Mouse (Mus musculus) adrenal gland, adult 10 weeks (tissue): Measurements from ENCODE around the gene Fgf13. TPM values are rescaled to one million over a fixed set of nuclear protein-coding genes. Genes with fewer than 3 reads are reported as not detected.

Source experiments
- polyA plus RNA-seq: library from polyadenylated mRNA; stranded (reverse); fragments of 350-450 nt; fragmentation: Illumina TruSeq; extraction: RNeasy Lipid Tissue Mini Kit (QIAGEN cat#74804); gene quantifications from one replicate; pipeline ENCODE4 v1.2.3, GENCODE M21; 2014; ENCODE audit warnings: low read depth, low replicate concordance

Fgf13 gene
- 2.3 TPM for polyA plus RNA-seq

DNA sequence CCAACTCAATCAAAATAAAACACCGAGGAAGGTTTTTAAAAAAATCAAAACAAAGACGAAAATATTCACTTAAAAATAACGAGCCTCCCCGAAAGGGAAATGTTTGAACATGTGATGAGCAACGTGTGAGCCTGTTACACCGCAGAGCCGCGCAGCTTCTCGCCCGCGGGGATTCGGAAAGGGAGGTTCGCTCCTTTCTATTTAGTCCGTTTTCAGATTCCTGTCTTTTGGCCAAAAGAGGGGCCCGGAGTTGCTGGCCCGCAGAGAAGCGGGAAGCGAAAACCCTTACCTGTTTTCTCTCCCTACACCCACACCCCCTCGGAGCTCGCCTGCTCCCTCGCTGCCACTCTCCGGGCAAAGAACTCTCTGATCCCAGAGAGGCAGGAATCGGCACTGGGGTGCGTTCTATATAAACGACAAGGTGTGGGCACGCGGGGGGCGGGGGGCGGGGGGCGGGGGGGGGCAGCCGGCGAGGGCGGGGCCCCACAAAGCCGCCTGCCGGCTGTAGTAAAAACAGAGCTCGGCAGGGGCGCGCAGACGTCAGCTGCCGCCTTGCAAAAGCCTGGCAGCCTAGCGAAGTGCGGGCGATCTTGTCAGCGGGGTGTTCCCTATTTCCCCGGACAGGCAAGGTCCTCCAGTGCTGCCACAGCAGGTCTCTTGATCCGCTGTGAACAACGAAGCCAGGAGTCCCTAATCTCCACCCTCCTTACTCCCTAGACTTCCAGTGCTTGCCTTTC is at the start of gene Fgf13:
Gene Fgf13 (minus strand): TSS at position 377 of the 737 bp plus-strand sequence.

